Mouse (Mus musculus) macrophage (primary cell): ENCODE measurements around the gene BC035044. TPM values are rescaled to one million over a fixed set of nuclear protein-coding genes. Genes with fewer than 3 reads are reported as not detected.

ENCODE experiments used
- H3K27ac ChIP-seq: fragments of 350-480 bp; formaldehyde crosslinking; 2 replicates; pipeline ENCODE4 v1.9.0; 2021
- H3K36me3 ChIP-seq: fragments of 350-480 bp; formaldehyde crosslinking; 2 replicates; pipeline ENCODE4 v1.9.0; 2021; ENCODE audit errors: inconsistent target
- H3K4me3 ChIP-seq: fragments of 350-480 bp; formaldehyde crosslinking; 2 replicates; pipeline ENCODE4 v1.9.0; 2021; ENCODE audit errors: inconsistent target
- H3K79me2 ChIP-seq: fragments of 350-480 bp; formaldehyde crosslinking; 2 replicates; pipeline ENCODE4 v1.9.0; 2021; ENCODE audit errors: inconsistent target
- WGBS: methylation state at CpG from one replicate; pipeline ENCODE4 v1.1.7; 2026; ENCODE audit warnings: inconsistent platforms; ENCODE audit not compliant: missing documents; 5-methylcytosine and 5-hydroxymethylcytosine counted together
- polyA plus RNA-seq: library from polyadenylated mRNA; stranded (reverse); fragments of 250-400 nt; gene quantifications from 3 replicates; pipeline ENCODE4 v1.2.4, GENCODE M21; 2018; ENCODE audit warnings: inconsistent platforms

The BC035044 gene
- polyA plus RNA-seq, 1 experiment from 2014 or later: 4.3 TPM

- no peak overlapping the region for H3K4me3 ChIP-seq
- no peaks in the 10 kb centered on the region; the same call in 1 of the 2 replicates for H3K79me2 ChIP-seq
- WGBS: 85% methylated on average over 2 of the region's 2 CpGs
- no peaks in the 10 kb centered on the region for H3K36me3 ChIP-seq
- no peak overlapping the region for H3K27ac ChIP-seq
Observed at GRCm38 (mm10) chr6:128857976-128858375, 33.0 kb downstream of the BC035044 start.

- no peaks in the 10 kb centered on the region for H3K36me3 ChIP-seq
- H3K27ac ChIP-seq: no peak overlapping the region
- WGBS: 18% methylated on average over 5 of the region's 5 CpGs
- no peak overlapping the region for H3K4me3 ChIP-seq
- H3K79me2 ChIP-seq: no peaks in the 10 kb centered on the region; the same call in 1 of the 2 replicates
Observed at GRCm38 (mm10) chr6:128856250-128856649, 34.7 kb downstream of the BC035044 start.

GRCm38 (mm10) chr6:128855477-128855876 is 35.4 kb downstream of the BC035044 start:
- H3K4me3 ChIP-seq: no peak overlapping the region
- H3K36me3 ChIP-seq: no peaks in the 10 kb centered on the region
- 73% methylated on average over 1 of the region's 1 CpGs for WGBS
- H3K27ac ChIP-seq: no peak overlapping the region
- no peaks in the 10 kb centered on the region; the same call in 1 of the 2 replicates for H3K79me2 ChIP-seq

- Histone ChIP-seq H3K27ac (no peak overlapping the region), H3K79me2 (no peaks in the 10 kb centered on the region; the same call in 1 of the 2 replicates), H3K36me3 (no peaks in the 10 kb centered on the region), H3K4me3 (no peak overlapping the region)
- WGBS: 100% methylated on average over 2 of the region's 3 CpGs
Observed at GRCm38 (mm10) chr6:128854895-128855294, 36.0 kb downstream of the BC035044 start.

- no peaks in the 10 kb centered on the region; the same call in 1 of the 2 replicates for H3K79me2 ChIP-seq
- H3K36me3 ChIP-seq: no peaks in the 10 kb centered on the region
- 0 out of 2 replicates have a peak overlapping the region, but pooled peaks have one; percentile 1 for H3K27ac ChIP-seq
- WGBS: 68% methylated on average over 12 of the region's 12 CpGs
- H3K4me3 ChIP-seq: no peak overlapping the region
Observed at GRCm38 (mm10) chr6:128854024-128854820, 36.7 kb downstream of the BC035044 start.

- H3K27ac ChIP-seq: peak overlapping the region; percentile 8; the same call in 1 of the 2 replicates
- no peaks in the 10 kb centered on the region for H3K36me3 ChIP-seq
- H3K4me3 ChIP-seq: no peak overlapping the region
- WGBS: 43% methylated on average over 3 of the region's 3 CpGs
- H3K79me2 ChIP-seq: no peaks in the 10 kb centered on the region; the same call in 1 of the 2 replicates
Observed at GRCm38 (mm10) chr6:128852766-128853165, 38.2 kb downstream of the BC035044 start.

- Histone ChIP-seq H3K4me3 (no peak overlapping the region), H3K36me3 (no peaks in the 10 kb centered on the region), H3K79me2 (no peaks in the 10 kb centered on the region; the same call in 1 of the 2 replicates), H3K27ac (peak overlapping the region; percentile 80)
- 0% methylated on average over 2 of the region's 2 CpGs for WGBS
Observed at GRCm38 (mm10) chr6:128851151-128851550, 39.8 kb downstream of the BC035044 start.

GRCm38 (mm10) chr6:128850671-128851070 is 40.3 kb downstream of the BC035044 start:
- no peak overlapping the region for H3K4me3 ChIP-seq
- peak overlapping the region; percentile 80 for H3K27ac ChIP-seq
- 25% methylated on average over 2 of the region's 2 CpGs for WGBS
- H3K79me2 ChIP-seq: no peaks in the 10 kb centered on the region; the same call in 1 of the 2 replicates
- no peaks in the 10 kb centered on the region for H3K36me3 ChIP-seq

GRCm38 (mm10) chr6:128849902-128850301 is 41.0 kb downstream of the BC035044 start:
- no peak overlapping the region for H3K4me3 ChIP-seq
- peak overlapping the region; percentile 80 for H3K27ac ChIP-seq
- no peaks in the 10 kb centered on the region for H3K36me3 ChIP-seq
- 38% methylated on average over 2 of the region's 2 CpGs for WGBS
- H3K79me2 ChIP-seq: no peaks in the 10 kb centered on the region; the same call in 1 of the 2 replicates

GRCm38 (mm10) chr6:128847401-128847800 is 43.5 kb downstream of the BC035044 start:
- H3K4me3 ChIP-seq: no peak overlapping the region
- whole genome bisulfite sequencing: 98% methylated on average over 4 of the region's 4 CpGs
- no peaks in the 10 kb centered on the region for H3K36me3 ChIP-seq
- H3K79me2 ChIP-seq: no peaks in the 10 kb centered on the region
- no peak overlapping the region for H3K27ac ChIP-seq

GRCm38 (mm10) chr6:128845998-128846542 is 44.9 kb downstream of the BC035044 start:
- no peaks in the 10 kb centered on the region for H3K79me2 ChIP-seq
- no peaks in the 10 kb centered on the region for H3K36me3 ChIP-seq
- H3K27ac ChIP-seq: no peak overlapping the region
- 70% methylated on average over 6 of the region's 9 CpGs for WGBS
- no peak overlapping the region for H3K4me3 ChIP-seq

- Histone ChIP-seq H3K27ac (peak overlapping the region; percentile 48), H3K79me2 (no peaks in the 10 kb centered on the region), H3K36me3 (no peaks in the 10 kb centered on the region), H3K4me3 (no peak overlapping the region)
- WGBS: 39% methylated on average over 7 of the region's 7 CpGs
Observed at GRCm38 (mm10) chr6:128845319-128845979, 45.5 kb downstream of the BC035044 start.

- H3K79me2 ChIP-seq: no peaks in the 10 kb centered on the region
- H3K27ac ChIP-seq: no peak overlapping the region
- WGBS: 85% methylated on average over 5 of the region's 5 CpGs
- H3K36me3 ChIP-seq: no peaks in the 10 kb centered on the region
- H3K4me3 ChIP-seq: no peak overlapping the region
Observed at GRCm38 (mm10) chr6:128844586-128845080, 46.3 kb downstream of the BC035044 start.

GRCm38 (mm10) chr6:128844131-128844530 is 46.8 kb downstream of the BC035044 start:
- H3K27ac ChIP-seq: peak overlapping the region; percentile 91; the same call in 1 of the 2 replicates
- peak overlapping the region; percentile 75; the same call in 1 of the 2 replicates for H3K4me3 ChIP-seq
- no peaks in the 10 kb centered on the region for H3K79me2 ChIP-seq
- H3K36me3 ChIP-seq: no peaks in the 10 kb centered on the region
- 43% methylated on average over 8 of the region's 8 CpGs for WGBS
